Mouse (Mus musculus): ENCODE results near the gene Iqck.

- TF ChIP-seq CTCF (IDR thresholded peaks at IDR 0.05; ENCODE audit: extremely low read depth, insufficient read length, insufficient replicate concordance, low read depth, low read length), result no peak
- no peak for TF ChIP-seq POLR2A (IDR thresholded peaks at IDR 0.05; ENCODE audit: low read depth, low read length)
Observed at GRCm38 (mm10) chr7:118858640-118859039, 3.1 kb downstream of the Iqck start.

All from small intestine, adult 2 months (tissue).